Mouse (Mus musculus): ENCODE measurements around the gene Reck. TPM values are rescaled to one million over a fixed set of nuclear protein-coding genes. Genes with fewer than 3 reads are reported as not detected.

Reck gene
- total RNA-seq, 1 experiment from 2014 or later, result 14.6 TPM

Other genes with a start within 250 kb of the Reck start
- 36.4 and 43.9 TPM in 2 replicates for gene Npr2, start 243.6 kb upstream of the Reck start, total RNA-seq (2021)
- gene Spag8, start 221.9 kb upstream of the Reck start, total RNA-seq (2021), result 0.93 and 1.1 TPM in 2 replicates
- 91.7 and 99.5 TPM in 2 replicates for gene Hint2, start 219.1 kb upstream of the Reck start, total RNA-seq (2021)
- gene Tmem8b, start 206.6 kb upstream of the Reck start, total RNA-seq (2021), result 7.2 and 9.9 TPM in 2 replicates
- 0.30 TPM in 1 of 2 replicates, not detected in the other for gene Fam221b, start 206.4 kb upstream of the Reck start, total RNA-seq (2021)
- not detected in 2 replicates for gene Olfr70, start 174.7 kb upstream of the Reck start, total RNA-seq (2021)
- gene Olfr71, start 165.3 kb upstream of the Reck start, total RNA-seq (2021), result not detected in 2 replicates
- gene Hrct1, start 148.3 kb upstream of the Reck start, total RNA-seq (2021), result 4.4 and 6.2 TPM in 2 replicates
- 4.2 and 6.2 TPM in 2 replicates for gene Spaar, start 145.5 kb upstream of the Reck start, total RNA-seq (2021)
- gene Olfr159, start 104.5 kb upstream of the Reck start, total RNA-seq (2021), result not detected in 2 replicates
- gene Olfr156, start 51.6 kb upstream of the Reck start, total RNA-seq (2021), result not detected in 2 replicates
- gene Olfr157, start 35.3 kb upstream of the Reck start, total RNA-seq (2021), result not detected in 2 replicates
- gene Olfr155, start 24.0 kb upstream of the Reck start, total RNA-seq (2021), result not detected in 2 replicates
- 7.4 and 9.1 TPM in 2 replicates for gene Glipr2, start 81.9 kb downstream of the Reck start, total RNA-seq (2021)
- gene Ccin, start 108.0 kb downstream of the Reck start, total RNA-seq (2021), result not detected in 2 replicates
- gene Clta, start 128.9 kb downstream of the Reck start, total RNA-seq (2021), result 166 and 172 TPM in 2 replicates
- gene Gne, start 208.6 kb downstream of the Reck start, total RNA-seq (2021), result 36.9 and 45.8 TPM in 2 replicates

Measured in adrenal gland, postnatal 14 days (tissue).